Mouse (Mus musculus) liver, postnatal 0 days (tissue): ENCODE data around the gene Avpr1b. TPM values are rescaled to one million over a fixed set of nuclear protein-coding genes. Genes with fewer than 3 reads are reported as not detected.

ENCODE experiments used
- ATAC-seq: fragments of 200-750 bp; cut with Nextera tagmentation; 2 replicates; pipeline ENCODE4 v1.8.0; 2017; ENCODE audit warnings: mild to moderate bottlenecking, moderate library complexity
- DNase-seq: peaks from one replicate; pipeline ENCODE4 v3.0.0-alpha.2; 2016
- H3K27ac ChIP-seq: fragments of 300-500 bp; sonication (generic); 2 replicates; pipeline ENCODE4 v1.5.1; 2014; ENCODE audit warnings: antibody characterized with exemption, moderate library complexity, mild to moderate bottlenecking, low read depth
- H3K27me3 ChIP-seq: fragments of 300-500 bp; sonication (generic); 2 replicates; pipeline ENCODE4 v1.6.1; 2014; ENCODE audit warnings: low read length, control low read depth, mixed read lengths; ENCODE audit not compliant: insufficient read depth
- H3K36me3 ChIP-seq: fragments of 300-500 bp; sonication (generic); replicated peaks from 2 replicates; pipeline ENCODE4 v1.6.1; 2014; ENCODE audit warnings: mild to moderate bottlenecking, control low read depth, low read length, moderate library complexity, mixed read lengths; ENCODE audit not compliant: insufficient read depth
- H3K4me1 ChIP-seq: fragments of 300-500 bp; sonication (generic); 2 replicates; pipeline ENCODE4 v1.6.1; 2014; ENCODE audit warnings: antibody characterized with exemption, mild to moderate bottlenecking, control low read depth; ENCODE audit not compliant: insufficient read depth
- H3K4me2 ChIP-seq: fragments of 300-500 bp; sonication (generic); 2 replicates; pipeline ENCODE4 v1.6.1; 2014; ENCODE audit warnings: low read depth, mild to moderate bottlenecking, low read length, moderate library complexity, mixed read lengths
- H3K4me3 ChIP-seq: fragments of 300-500 bp; sonication (generic); 2 replicates; pipeline ENCODE4 v1.5.1; 2014; ENCODE audit warnings: low read depth, low read length
- H3K9ac ChIP-seq: fragments of 300-500 bp; sonication (generic); replicated peaks from 2 replicates; pipeline ENCODE4 v1.6.1; 2014; ENCODE audit warnings: mild to moderate bottlenecking, moderate library complexity
- H3K9me3 ChIP-seq: fragments of 300-500 bp; sonication (generic); 2 replicates; pipeline ENCODE4 v1.6.1; 2016; ENCODE audit warnings: mild to moderate bottlenecking, control low read depth, low read length, mixed read lengths
- CTCF ChIP-seq: sonication (generic); IDR thresholded peaks from 2 replicates; pipeline ENCODE4 v1.5.1; 2016; ENCODE audit warnings: antibody characterized with exemption, low read depth
- EP300 ChIP-seq: IDR thresholded peaks from 2 replicates; pipeline ENCODE4 v1.6.1; 2016; ENCODE audit warnings: antibody characterized with exemption, low read depth, mild to moderate bottlenecking
- WGBS: fragments of 180-500 bp; shearing (Covaris S2); extraction: QIAGEN DNeasy Blood & Tissue Kit; methylation state at CpG from one replicate; pipeline ENCODE4 v1.1.7; 2014; ENCODE audit not compliant: insufficient replicate concordance; 5-methylcytosine and 5-hydroxymethylcytosine counted together
- polyA plus RNA-seq: library from polyadenylated mRNA; unstranded; fragments of >200 nt; fragmentation: Nextera tagmentation; extraction: Ambion mirVana; gene quantifications from 2 replicates; pipeline ENCODE4 v1.2.1, GENCODE M21; 2015

Gene Avpr1b
- polyA plus RNA-seq, 1 experiment from 2014 or later: not detected

DNA sequence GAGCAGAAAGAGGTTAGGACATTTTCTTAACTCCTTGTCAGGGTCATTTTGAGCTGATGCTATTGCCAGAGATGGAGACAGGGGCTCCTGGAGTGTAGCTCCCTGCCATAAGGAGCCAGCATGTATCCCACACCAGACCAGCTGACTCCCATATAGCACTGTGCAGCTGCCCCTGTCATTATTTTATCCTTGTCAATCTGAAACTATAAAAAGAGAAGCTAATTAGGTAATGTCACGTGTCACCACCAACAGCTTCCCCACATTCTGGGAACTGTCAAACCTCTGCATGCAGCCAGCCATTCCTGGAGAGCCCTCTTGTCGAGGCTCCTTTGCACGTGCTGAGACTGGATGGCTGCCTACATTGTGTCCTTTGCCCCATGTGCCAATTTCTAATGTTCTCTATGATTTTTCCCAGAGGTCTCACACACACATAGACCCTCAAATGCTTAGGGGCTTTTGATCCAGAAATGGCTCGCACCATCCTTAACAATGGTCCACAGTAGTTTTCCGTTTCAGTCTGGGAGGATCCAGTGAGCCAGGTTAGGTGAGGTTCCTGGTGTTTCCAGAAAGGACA, 60.6 kb downstream of the Avpr1b start:
- Histone ChIP-seq H3K4me1 (peaks cover 20% of the 10 kb centered on the region), H3K27me3 (no peaks in the 10 kb centered on the region), H3K27ac (no peak overlapping the region), H3K4me2 (no peak overlapping the region), H3K4me3 (no peak overlapping the region), H3K9ac (no peak overlapping the region), H3K9me3 (no peaks in the 10 kb centered on the region), H3K36me3 (no peaks in the 10 kb centered on the region)
- no peak for ATAC-seq
- no peak for DNase-seq
- WGBS: 74% methylated on average over 5 of the region's 5 CpGs
- TF ChIP-seq CTCF (no peak), EP300 (no peak)

DNA sequence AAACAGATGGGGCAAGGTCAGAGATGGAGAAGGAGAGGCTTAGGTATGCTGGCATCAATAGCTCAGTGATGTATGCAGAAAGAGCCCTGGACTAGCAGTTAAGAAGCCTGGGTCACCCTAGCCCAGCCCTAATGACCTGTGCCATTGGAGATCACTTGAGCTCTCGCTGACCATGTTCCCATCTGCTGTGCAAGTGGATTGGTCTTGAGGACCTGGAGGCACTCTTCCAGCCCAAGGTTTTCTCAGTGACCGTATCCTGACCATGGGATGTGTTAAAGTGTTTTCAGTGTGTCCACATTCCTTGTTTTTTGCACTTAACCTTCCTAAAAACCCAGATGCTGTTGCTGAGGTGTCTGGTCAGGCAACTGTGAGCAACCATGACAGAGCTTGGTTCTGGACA, 61.2 kb downstream of the Avpr1b start:
- no peaks in the 10 kb centered on the region for H3K36me3 ChIP-seq
- H3K9me3 ChIP-seq: no peaks in the 10 kb centered on the region
- H3K4me1 ChIP-seq: peaks cover 20% of the 10 kb centered on the region
- no peak overlapping the region for H3K4me2 ChIP-seq
- H3K27me3 ChIP-seq: no peaks in the 10 kb centered on the region
- 82% methylated on average over 2 of the region's 2 CpGs for WGBS
- TF ChIP-seq EP300: no peak
- no peak for TF ChIP-seq CTCF
- H3K4me3 ChIP-seq: no peak overlapping the region
- no peak overlapping the region for H3K9ac ChIP-seq
- no peak for DNase-seq
- ATAC-seq: no peak
- no peak overlapping the region for H3K27ac ChIP-seq

DNA sequence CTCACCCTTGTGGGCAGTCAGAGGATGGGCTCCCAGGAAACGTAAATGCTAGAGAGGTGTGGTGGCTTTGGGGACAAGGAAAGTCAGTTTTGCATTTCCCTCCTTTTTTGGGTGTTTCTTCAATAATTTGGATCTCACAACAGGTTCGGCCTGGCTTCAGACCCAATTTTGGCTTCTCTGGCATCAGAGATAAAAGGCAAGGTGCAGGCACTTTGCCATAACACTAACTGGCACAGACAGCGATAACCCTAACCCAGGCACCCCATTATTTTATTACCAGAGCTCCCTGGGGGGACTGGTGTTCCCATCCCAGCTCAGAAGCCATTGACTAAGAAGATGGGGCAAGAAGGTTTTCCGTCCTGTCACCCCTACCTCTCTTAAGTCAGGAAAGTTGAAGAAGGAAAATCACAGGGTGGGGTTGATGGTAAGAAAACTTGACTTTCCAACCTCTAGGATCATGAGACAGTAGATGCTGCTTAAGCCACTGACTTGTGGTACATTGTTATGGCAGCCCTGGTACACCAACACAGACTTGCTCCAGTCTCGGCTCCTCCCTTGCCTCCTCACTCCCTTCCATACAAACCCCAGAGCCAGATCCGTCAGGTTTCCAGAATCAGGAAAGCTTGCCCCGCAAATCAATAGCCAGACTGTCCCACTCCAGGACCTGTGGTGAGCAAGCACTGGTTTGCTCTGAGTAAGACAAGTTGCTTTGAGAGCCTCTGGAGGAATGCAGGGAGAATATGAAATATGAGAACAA, 61.9 kb downstream of the Avpr1b start:
- no peaks in the 10 kb centered on the region for H3K27me3 ChIP-seq
- peaks cover 4% of the 10 kb centered on the region; the same call in 1 of the 2 replicates for H3K36me3 ChIP-seq
- 74% methylated on average over 7 of the region's 7 CpGs for WGBS
- 0 out of 2 replicates have a peak overlapping the region, but pooled peaks have one; percentile 51 for H3K4me2 ChIP-seq
- H3K9me3 ChIP-seq: no peaks in the 10 kb centered on the region
- no peak for DNase-seq
- H3K9ac ChIP-seq: no peak overlapping the region
- TF ChIP-seq EP300: peak; percentile 82
- TF ChIP-seq CTCF: no peak
- H3K27ac ChIP-seq: peak overlapping the region; percentile 13; the same call in 1 of the 2 replicates
- H3K4me1 ChIP-seq: peaks cover 20% of the 10 kb centered on the region
- no peak overlapping the region for H3K4me3 ChIP-seq
- ATAC-seq: no peak

Other genes with a start within 250 kb of the Avpr1b start
- gene Srgap2, start 71.9 kb upstream of the Avpr1b start, polyA plus RNA-seq: 4.1 TPM in 2 replicates
- 1.2 and 1.5 TPM in 2 replicates for gene Fam72a, start 71.3 kb upstream of the Avpr1b start, polyA plus RNA-seq
- gene Ctse, start 39.1 kb downstream of the Avpr1b start, polyA plus RNA-seq: 69.2 and 76.3 TPM in 2 replicates
- gene Rab7b, start 89.5 kb downstream of the Avpr1b start, polyA plus RNA-seq: 2.3 and 2.4 TPM in 2 replicates
- not detected in 2 replicates for gene Slc26a9, start 144.8 kb downstream of the Avpr1b start, polyA plus RNA-seq
- 10.5 and 10.7 TPM in 2 replicates for gene Pm20d1, start 198.1 kb downstream of the Avpr1b start, polyA plus RNA-seq
- 0.81 and 0.91 TPM in 2 replicates for gene Slc41a1, start 228.3 kb downstream of the Avpr1b start, polyA plus RNA-seq